Mouse (Mus musculus): ENCODE results near the gene Slc25a22. TPM values are rescaled to one million over a fixed set of nuclear protein-coding genes. Genes with fewer than 3 reads are reported as not detected.
A peak's percentile ranks its signal among the peaks of the same experiment; 100 is the strongest.

Gene Slc25a22
- total and polyA plus RNA-seq, 3 experiments, result 6.5 to 31.5 (median 16.1) TPM

- 0 out of 2 replicates have a peak, but pooled peaks have one; percentile 10 for TF ChIP-seq NRF1 (IDR thresholded peaks at IDR 0.05; ENCODE audit: low read depth, low read length)
- TF ChIP-seq MAX (IDR thresholded peaks at IDR 0.05; ENCODE audit: low read length), result no peak
- TF ChIP-seq CHD2 (IDR thresholded peaks at IDR 0.05; ENCODE audit: low read length), result no peak
- TF ChIP-seq HCFC1 (IDR thresholded peaks at IDR 0.05; ENCODE audit: low read depth, low read length), result no peak
- no peak for TF ChIP-seq GABPA (IDR thresholded peaks at IDR 0.05; ENCODE audit: insufficient replicate concordance, low read depth, low read length)
- TF ChIP-seq KAT2A (IDR thresholded peaks at IDR 0.05; ENCODE audit: insufficient replicate concordance, low read length), result no peak
- TF ChIP-seq ZC3H11A (IDR thresholded peaks at IDR 0.05; ENCODE audit: low read depth, low read length), result no peak
- TF ChIP-seq BHLHE40 (IDR thresholded peaks at IDR 0.05; ENCODE audit: low read depth, low read length), result no peak
- no peak for TF ChIP-seq PAX5 (IDR thresholded peaks at IDR 0.05; ENCODE audit: low read length)
- TF ChIP-seq TCF12 (IDR thresholded peaks at IDR 0.05; ENCODE audit: low read depth, low read length), result no peak
- no peak for TF ChIP-seq MYC (IDR thresholded peaks at IDR 0.05; ENCODE audit: low read depth, low read length)
- peak; percentile 39; the same call in 1 of the 2 replicates for TF ChIP-seq MAZ (IDR thresholded peaks at IDR 0.05; ENCODE audit: low read depth, low read length)
- TF ChIP-seq CTCF (conservative IDR thresholded peaks at IDR 0.05 in 1 of 2, IDR thresholded peaks at IDR 0.05 in 1 of 2; ENCODE audit: low read depth in 2 of 2, low read length in 2 of 2), result peak in 1 of 2 experiments; percentile 68; a peak in 2 of 4 replicates
- TF ChIP-seq CHD1 (IDR thresholded peaks at IDR 0.05; ENCODE audit: low read depth, low read length), result no peak
Measured at GRCm38 (mm10) chr7:141468522-141469211, 31.0 kb upstream of the Slc25a22 start (continued).

- in situ Hi-C loops (cut with MboI; ENCODE audit: low pct_ligation_motif_present, low pct_unique_long_range_greater_than_20kb, low sequenced_read_pairs) (no loop called here), dilution Hi-C loops (cut with MboI; ENCODE audit: extremely low pct_ligation_motif_present, extremely low pct_unique_long_range_greater_than_20kb, low sequenced_read_pairs) (no loop called here)
- H3K4me1 ChIP-seq (ENCODE audit: control insufficient read depth in 1 of 2, insufficient read depth in 2 of 2), result peaks cover 26 to 51% of the 10 kb centered on the region in 2 experiments
- no peaks in the 10 kb centered on the region for H3K27me3 ChIP-seq (replicated peaks)
- H3K4me2 ChIP-seq (ENCODE audit: insufficient read depth, low read depth, poor library complexity, severe bottlenecking), result peak overlapping the region; percentile 97
- peak overlapping the region; percentile 28 for H3K9ac ChIP-seq (ENCODE audit: insufficient read depth, low read depth)
- H3K4me3 ChIP-seq (replicated peaks in 1 of 3; ENCODE audit: low read depth in 2 of 3, low read length in 2 of 3, poor library complexity in 1 of 3), result peak overlapping the region; percentile 67 to 84 (median 79)
- no peak for TF ChIP-seq CHD2 (IDR thresholded peaks at IDR 0.05; ENCODE audit: low read length)
- TF ChIP-seq GABPA (IDR thresholded peaks at IDR 0.05; ENCODE audit: insufficient replicate concordance, low read depth, low read length), result no peak
- no peak for TF ChIP-seq IRF4 (IDR thresholded peaks at IDR 0.05; ENCODE audit: low read depth, low read length)
- TF ChIP-seq TBP (conservative IDR thresholded peaks at IDR 0.05; ENCODE audit: low read depth, low read length), result no peak
- no peak for TF ChIP-seq MYC (IDR thresholded peaks at IDR 0.05; ENCODE audit: low read depth, low read length)
- no peak; the same call in 1 of the 2 replicates for TF ChIP-seq MXI1 (IDR thresholded peaks at IDR 0.05; ENCODE audit: low read depth, low read length)
- no peak for TF ChIP-seq MAX (IDR thresholded peaks at IDR 0.05; ENCODE audit: low read length)
- no peak for TF ChIP-seq ZNF384 (IDR thresholded peaks at IDR 0.05; ENCODE audit: low read depth, low read length)
- TF ChIP-seq POLR2A (IDR thresholded peaks at IDR 0.05; ENCODE audit: low read depth, low read length), result no peak
- no peak for TF ChIP-seq PAX5 (IDR thresholded peaks at IDR 0.05; ENCODE audit: low read length)
- TF ChIP-seq POLR2AphosphoS2 (IDR thresholded peaks at IDR 0.05; ENCODE audit: low read depth, low read length), result no peak
- TF ChIP-seq BHLHE40 (IDR thresholded peaks at IDR 0.05; ENCODE audit: low read depth, low read length), result no peak
- TF ChIP-seq ZMIZ1 (IDR thresholded peaks at IDR 0.05; ENCODE audit: low read depth, low read length), result no peak
- TF ChIP-seq MAZ (IDR thresholded peaks at IDR 0.05; ENCODE audit: low read depth, low read length), result no peak
- TF ChIP-seq JUN (IDR thresholded peaks at IDR 0.05; ENCODE audit: insufficient read depth, low read depth, low read length), result no peak
- TF ChIP-seq MEF2A (IDR thresholded peaks at IDR 0.05; ENCODE audit: borderline replicate concordance, low read depth, low read length), result no peak
- TF ChIP-seq CHD1 (IDR thresholded peaks at IDR 0.05; ENCODE audit: low read depth, low read length), result no peak
- no peak; the same call in 1 of the 2 replicates for TF ChIP-seq SIN3A (IDR thresholded peaks at IDR 0.05; ENCODE audit: low read length)
- no peak for TF ChIP-seq ELF1 (IDR thresholded peaks at IDR 0.05; ENCODE audit: low read depth, low read length)
- TF ChIP-seq USF1 (IDR thresholded peaks at IDR 0.05; ENCODE audit: low read depth, low read length), result no peak
- H3K36me3 ChIP-seq (replicated peaks in 1 of 2; ENCODE audit: control insufficient read depth in 1 of 2, insufficient read depth in 1 of 2, low read length in 1 of 2), result peaks cover 27 to 40% of the 10 kb centered on the region in 2 experiments
- H3K79me2 ChIP-seq (replicated peaks; ENCODE audit: control insufficient read depth, extremely low read depth, insufficient read depth, poor library complexity, severe bottlenecking), result peaks cover 5% of the 10 kb centered on the region; the same call in 1 of the 2 replicates
- H3K27ac ChIP-seq (ENCODE audit: insufficient read depth, low read depth), result peak overlapping the region; percentile 48
- no peak for DNase-seq (ENCODE audit: extremely low read depth)
- no peaks in the 10 kb centered on the region for H3K9me3 ChIP-seq (replicated peaks; ENCODE audit: low read length)
Measured at GRCm38 (mm10) chr7:141468164-141468521, 30.5 kb upstream of the Slc25a22 start.

All from CH12.LX (cell line).